Mouse (Mus musculus): ENCODE measurements at regions not wholly inside any gene's neighbourhood (a gene's known extent, or its start where the extent isn't known, plus 50 kb on each side); places are given as distances from the start of the nearest gene placed in this dataset.

GRCm38 (mm10) chr6:11796361-11796760 lies 110.9 kb downstream of the Ndufa4 start:
- Histone ChIP-seq H3K4me2 (ENCODE audit: low read depth, low read length, severe bottlenecking) (no peak overlapping the region), H3K27me3 (ENCODE audit: control insufficient read depth, insufficient read depth, low read length) (no peaks in the 10 kb centered on the region), H3K9ac (ENCODE audit: low read length) (no peak overlapping the region), H3K4me1 (replicated peaks; ENCODE audit: control insufficient read depth, insufficient read depth, low read length) (no peaks in the 10 kb centered on the region), H3K36me3 (ENCODE audit: control insufficient read depth, insufficient read depth, low read length) (no peaks in the 10 kb centered on the region), H3K4me3 (ENCODE audit: low read depth, low read length) (no peak overlapping the region), H3K27ac (ENCODE audit: low read depth, low read length) (no peak overlapping the region), H3K9me3 (ENCODE audit: control insufficient read depth, low read length) (no peaks in the 10 kb centered on the region)
- no peak for ATAC-seq (replicated peaks; ENCODE audit: low FRiP score)
- 72% methylated on average over 3 of the region's 3 CpGs for WGBS
- no peak for DNase-seq (ENCODE audit: low spot score)

- Histone ChIP-seq H3K9me3 (ENCODE audit: control insufficient read depth, low read length) (no peaks in the 10 kb centered on the region), H3K27me3 (ENCODE audit: control insufficient read depth, insufficient read depth, low read length) (no peaks in the 10 kb centered on the region), H3K9ac (ENCODE audit: low read length) (no peak overlapping the region), H3K4me2 (ENCODE audit: low read depth, low read length, severe bottlenecking) (no peak overlapping the region), H3K4me1 (replicated peaks; ENCODE audit: control insufficient read depth, insufficient read depth, low read length) (no peaks in the 10 kb centered on the region), H3K4me3 (ENCODE audit: low read depth, low read length) (no peak overlapping the region), H3K27ac (ENCODE audit: low read depth, low read length) (no peak overlapping the region), H3K36me3 (ENCODE audit: control insufficient read depth, insufficient read depth, low read length) (no peaks in the 10 kb centered on the region)
- DNase-seq (ENCODE audit: low spot score) (peak; percentile 51), ATAC-seq (replicated peaks; ENCODE audit: low FRiP score) (peak; percentile 86)
- WGBS, result 40% methylated on average over 8 of the region's 8 CpGs
Measured at GRCm38 (mm10) chr6:11793366-11793765, 113.9 kb downstream of the Ndufa4 start.

GRCm38 (mm10) chr6:11792186-11792585 lies 115.1 kb downstream of the Ndufa4 start:
- DNase-seq (ENCODE audit: low spot score), result no peak
- Histone ChIP-seq H3K27ac (ENCODE audit: low read depth, low read length) (no peak overlapping the region), H3K4me2 (ENCODE audit: low read depth, low read length, severe bottlenecking) (no peak overlapping the region), H3K9ac (ENCODE audit: low read length) (no peak overlapping the region), H3K36me3 (ENCODE audit: control insufficient read depth, insufficient read depth, low read length) (no peaks in the 10 kb centered on the region), H3K4me1 (replicated peaks; ENCODE audit: control insufficient read depth, insufficient read depth, low read length) (no peaks in the 10 kb centered on the region), H3K27me3 (ENCODE audit: control insufficient read depth, insufficient read depth, low read length) (no peaks in the 10 kb centered on the region), H3K9me3 (ENCODE audit: control insufficient read depth, low read length) (no peaks in the 10 kb centered on the region), H3K4me3 (ENCODE audit: low read depth, low read length) (no peak overlapping the region)
- 81% methylated on average over 3 of the region's 3 CpGs for WGBS
- no peak for ATAC-seq (replicated peaks; ENCODE audit: low FRiP score)

GRCm38 (mm10) chr6:11791056-11791455 lies 116.2 kb downstream of the Ndufa4 start:
- Histone ChIP-seq H3K4me2 (ENCODE audit: low read depth, low read length, severe bottlenecking) (no peak overlapping the region), H3K9me3 (ENCODE audit: control insufficient read depth, low read length) (no peaks in the 10 kb centered on the region), H3K36me3 (ENCODE audit: control insufficient read depth, insufficient read depth, low read length) (no peaks in the 10 kb centered on the region), H3K27ac (ENCODE audit: low read depth, low read length) (no peak overlapping the region), H3K27me3 (ENCODE audit: control insufficient read depth, insufficient read depth, low read length) (no peaks in the 10 kb centered on the region), H3K4me3 (ENCODE audit: low read depth, low read length) (no peak overlapping the region), H3K4me1 (replicated peaks; ENCODE audit: control insufficient read depth, insufficient read depth, low read length) (no peaks in the 10 kb centered on the region), H3K9ac (ENCODE audit: low read length) (no peak overlapping the region)
- DNase-seq (ENCODE audit: low spot score) (no peak), ATAC-seq (replicated peaks; ENCODE audit: low FRiP score) (no peak)
- 77% methylated on average over 3 of the region's 3 CpGs for WGBS

- Histone ChIP-seq H3K36me3 (ENCODE audit: control insufficient read depth, insufficient read depth, low read length) (no peaks in the 10 kb centered on the region), H3K9me3 (ENCODE audit: control insufficient read depth, low read length) (no peaks in the 10 kb centered on the region), H3K4me1 (replicated peaks; ENCODE audit: control insufficient read depth, insufficient read depth, low read length) (no peaks in the 10 kb centered on the region), H3K27ac (ENCODE audit: low read depth, low read length) (no peak overlapping the region), H3K4me2 (ENCODE audit: low read depth, low read length, severe bottlenecking) (no peak overlapping the region), H3K27me3 (ENCODE audit: control insufficient read depth, insufficient read depth, low read length) (no peaks in the 10 kb centered on the region), H3K4me3 (ENCODE audit: low read depth, low read length) (no peak overlapping the region), H3K9ac (ENCODE audit: low read length) (no peak overlapping the region)
- ATAC-seq (replicated peaks; ENCODE audit: low FRiP score) (no peak), DNase-seq (ENCODE audit: low spot score) (no peak)
- 82% methylated on average over 3 of the region's 3 CpGs for WGBS
Measured at GRCm38 (mm10) chr6:11773992-11774391, 133.3 kb downstream of the Ndufa4 start.

- H3K4me1 ChIP-seq (replicated peaks; ENCODE audit: control insufficient read depth, insufficient read depth, low read length), result no peaks in the 10 kb centered on the region
- ATAC-seq (replicated peaks; ENCODE audit: low FRiP score), result no peak
- no peak for DNase-seq (ENCODE audit: low spot score)
Measured at GRCm38 (mm10) chr6:11762912-11763311, 144.4 kb downstream of the Ndufa4 start.

GRCm38 (mm10) chr6:11737667-11738066 lies 169.6 kb downstream of the Ndufa4 start:
- ATAC-seq (replicated peaks; ENCODE audit: low FRiP score) (no peak), DNase-seq (ENCODE audit: low spot score) (no peak)
- Histone ChIP-seq H3K9me3 (ENCODE audit: control insufficient read depth, low read length) (no peaks in the 10 kb centered on the region), H3K27me3 (ENCODE audit: control insufficient read depth, insufficient read depth, low read length) (no peaks in the 10 kb centered on the region), H3K4me2 (ENCODE audit: low read depth, low read length, severe bottlenecking) (no peak overlapping the region), H3K4me1 (replicated peaks; ENCODE audit: control insufficient read depth, insufficient read depth, low read length) (no peaks in the 10 kb centered on the region), H3K27ac (ENCODE audit: low read depth, low read length) (no peak overlapping the region), H3K4me3 (ENCODE audit: low read depth, low read length) (no peak overlapping the region), H3K9ac (ENCODE audit: low read length) (no peak overlapping the region), H3K36me3 (ENCODE audit: control insufficient read depth, insufficient read depth, low read length) (no peaks in the 10 kb centered on the region)
- 84% methylated on average over 4 of the region's 4 CpGs for WGBS

More at GRCm38 (mm10) chr6:11762912-11763311, 144.4 kb downstream of the Ndufa4 start:
- H3K27ac ChIP-seq (ENCODE audit: low read depth, low read length), result no peak overlapping the region
- no peak overlapping the region for H3K4me2 ChIP-seq (ENCODE audit: low read depth, low read length, severe bottlenecking)
- H3K9me3 ChIP-seq (ENCODE audit: control insufficient read depth, low read length), result no peaks in the 10 kb centered on the region
- H3K27me3 ChIP-seq (ENCODE audit: control insufficient read depth, insufficient read depth, low read length), result no peaks in the 10 kb centered on the region
- H3K9ac ChIP-seq (ENCODE audit: low read length), result no peak overlapping the region
- no peaks in the 10 kb centered on the region for H3K36me3 ChIP-seq (ENCODE audit: control insufficient read depth, insufficient read depth, low read length)
- H3K4me3 ChIP-seq (ENCODE audit: low read depth, low read length), result no peak overlapping the region

GRCm38 (mm10) chr6:11731126-11731525 lies 176.2 kb downstream of the Ndufa4 start:
- Histone ChIP-seq H3K9me3 (ENCODE audit: control insufficient read depth, low read length) (no peaks in the 10 kb centered on the region), H3K27ac (ENCODE audit: low read depth, low read length) (no peak overlapping the region), H3K4me2 (ENCODE audit: low read depth, low read length, severe bottlenecking) (no peak overlapping the region), H3K4me1 (replicated peaks; ENCODE audit: control insufficient read depth, insufficient read depth, low read length) (no peaks in the 10 kb centered on the region), H3K27me3 (ENCODE audit: control insufficient read depth, insufficient read depth, low read length) (no peaks in the 10 kb centered on the region), H3K36me3 (ENCODE audit: control insufficient read depth, insufficient read depth, low read length) (no peaks in the 10 kb centered on the region), H3K9ac (ENCODE audit: low read length) (no peak overlapping the region), H3K4me3 (ENCODE audit: low read depth, low read length) (no peak overlapping the region)
- ATAC-seq (replicated peaks; ENCODE audit: low FRiP score), result no peak
- no peak for DNase-seq (ENCODE audit: low spot score)

- Histone ChIP-seq H3K9me3 (ENCODE audit: control insufficient read depth, low read length) (no peaks in the 10 kb centered on the region), H3K4me3 (ENCODE audit: low read depth, low read length) (no peak overlapping the region), H3K27ac (ENCODE audit: low read depth, low read length) (no peak overlapping the region), H3K27me3 (ENCODE audit: control insufficient read depth, insufficient read depth, low read length) (no peaks in the 10 kb centered on the region), H3K4me1 (replicated peaks; ENCODE audit: control insufficient read depth, insufficient read depth, low read length) (no peaks in the 10 kb centered on the region), H3K36me3 (ENCODE audit: control insufficient read depth, insufficient read depth, low read length) (no peaks in the 10 kb centered on the region), H3K4me2 (ENCODE audit: low read depth, low read length, severe bottlenecking) (no peak overlapping the region), H3K9ac (ENCODE audit: low read length) (no peak overlapping the region)
- ATAC-seq (replicated peaks; ENCODE audit: low FRiP score) (no peak), DNase-seq (ENCODE audit: low spot score) (no peak)
- WGBS, result 85% methylated on average over 2 of the region's 2 CpGs
Measured at GRCm38 (mm10) chr6:11730667-11731066, 176.6 kb downstream of the Ndufa4 start.

Data from forebrain, embryonic 11.5 days (tissue).